Mouse (Mus musculus) neural tube, embryonic 11.5 days (tissue): ENCODE measurements around the gene 4833439L19Rik. TPM values are rescaled to one million over a fixed set of nuclear protein-coding genes. Genes with fewer than 3 reads are reported as not detected.

Experiments used
- ATAC-seq: fragments of 200-750 bp; cut with Nextera tagmentation; 2 replicates; pipeline ENCODE4 v1.8.0; 2017; ENCODE audit warnings: moderate number of reproducible peaks, mild to moderate bottlenecking, moderate TSS enrichment, moderate library complexity; ENCODE audit not compliant: insufficient read depth, low FRiP score, low TSS enrichment
- DNase-seq: peaks from one replicate; pipeline ENCODE4 v3.0.0-alpha.2; 2015; ENCODE audit warnings: low spot score
- H3K27ac ChIP-seq: fragments of 300-500 bp; sonication (generic); 2 replicates; pipeline ENCODE4 v1.5.1; 2014; ENCODE audit warnings: low read depth, mild to moderate bottlenecking, low read length
- H3K27me3 ChIP-seq: fragments of 300-500 bp; sonication (generic); 2 replicates; pipeline ENCODE4 v1.6.1; 2014; ENCODE audit warnings: mild to moderate bottlenecking, low read length, mixed read lengths; ENCODE audit not compliant: control insufficient read depth, insufficient read depth
- H3K36me3 ChIP-seq: fragments of 300-500 bp; sonication (generic); 2 replicates; pipeline ENCODE4 v1.6.1; 2014; ENCODE audit warnings: mild to moderate bottlenecking, low read length, moderate library complexity, mixed read lengths; ENCODE audit not compliant: control insufficient read depth, insufficient read depth
- H3K4me1 ChIP-seq: fragments of 300-500 bp; sonication (generic); 2 replicates; pipeline ENCODE4 v1.6.1; 2014; ENCODE audit warnings: low read length, mixed read lengths; ENCODE audit not compliant: control insufficient read depth, insufficient read depth
- H3K4me2 ChIP-seq: fragments of 300-500 bp; sonication (generic); 2 replicates; pipeline ENCODE4 v1.6.1; 2014; ENCODE audit warnings: low read depth, mild to moderate bottlenecking, moderate library complexity
- H3K4me3 ChIP-seq: fragments of 300-500 bp; sonication (generic); 2 replicates; pipeline ENCODE4 v1.5.1; 2014; ENCODE audit warnings: low read depth, low read length
- H3K9ac ChIP-seq: fragments of 300-500 bp; sonication (generic); 2 replicates; pipeline ENCODE4 v1.6.1; 2014; ENCODE audit warnings: mild to moderate bottlenecking, low read length
- H3K9me3 ChIP-seq: fragments of 300-500 bp; sonication (generic); 2 replicates; pipeline ENCODE4 v1.6.1; 2016; ENCODE audit warnings: low read length; ENCODE audit not compliant: control insufficient read depth
- WGBS: fragments of 180-500 bp; shearing (Covaris S2); extraction: QIAGEN DNeasy Blood & Tissue Kit; methylation state at CpG from one replicate; pipeline ENCODE4 v1.1.7; 2014; 5-methylcytosine and 5-hydroxymethylcytosine counted together
- polyA plus RNA-seq: library from polyadenylated mRNA; unstranded; fragments of >200 nt; fragmentation: Nextera tagmentation; extraction: Ambion mirVana; gene quantifications from 2 replicates; pipeline ENCODE4 v1.2.1, GENCODE M21; 2014

Gene 4833439L19Rik
- polyA plus RNA-seq, 1 experiment from 2014 or later: 284 TPM

GRCm38 (mm10) chr13:54605426-54605825, 40.2 kb upstream of the 4833439L19Rik start:
- Histone ChIP-seq H3K9ac (no peak overlapping the region), H3K4me2 (no peak overlapping the region), H3K27me3 (0 out of 2 replicates have a peak, but pooled peaks cover under 1% of the 10 kb centered on the region), H3K27ac (no peak overlapping the region), H3K9me3 (no peaks in the 10 kb centered on the region), H3K4me3 (no peak overlapping the region), H3K4me1 (no peaks in the 10 kb centered on the region; the same call in 1 of the 2 replicates), H3K36me3 (no peaks in the 10 kb centered on the region)
- no peak for DNase-seq
- ATAC-seq: no peak
- WGBS: 79% methylated on average over 5 of the region's 5 CpGs

- Histone ChIP-seq H3K9me3 (no peaks in the 10 kb centered on the region), H3K27ac (no peak overlapping the region), H3K27me3 (no peaks in the 10 kb centered on the region), H3K36me3 (no peaks in the 10 kb centered on the region), H3K4me2 (no peak overlapping the region), H3K4me3 (no peak overlapping the region), H3K4me1 (no peaks in the 10 kb centered on the region), H3K9ac (no peak overlapping the region)
- no peak for DNase-seq
- 61% methylated on average over 4 of the region's 4 CpGs for WGBS
- ATAC-seq: no peak
These were observed 39.0 kb upstream of the 4833439L19Rik start for GRCm38 (mm10) chr13:54604221-54604620.

GRCm38 (mm10) chr13:54603501-54603900, 38.3 kb upstream of the 4833439L19Rik start:
- no peaks in the 10 kb centered on the region for H3K4me1 ChIP-seq
- H3K27me3 ChIP-seq: no peaks in the 10 kb centered on the region
- no peak overlapping the region for H3K27ac ChIP-seq
- no peak overlapping the region for H3K9ac ChIP-seq
- DNase-seq (no peak), ATAC-seq (no peak)
- H3K4me2 ChIP-seq: no peak overlapping the region
- H3K36me3 ChIP-seq: no peaks in the 10 kb centered on the region
- H3K4me3 ChIP-seq: no peak overlapping the region
- no peaks in the 10 kb centered on the region for H3K9me3 ChIP-seq

- Histone ChIP-seq H3K27ac (no peak overlapping the region), H3K36me3 (no peaks in the 10 kb centered on the region), H3K4me2 (no peak overlapping the region), H3K4me1 (no peaks in the 10 kb centered on the region), H3K9ac (no peak overlapping the region), H3K9me3 (no peaks in the 10 kb centered on the region), H3K4me3 (no peak overlapping the region), H3K27me3 (no peaks in the 10 kb centered on the region)
- ATAC-seq: no peak
- 29% methylated on average over 3 of the region's 3 CpGs for WGBS
- no peak for DNase-seq
These were observed 37.4 kb upstream of the 4833439L19Rik start for GRCm38 (mm10) chr13:54602639-54603111.

GRCm38 (mm10) chr13:54598622-54599143, 33.4 kb upstream of the 4833439L19Rik start:
- WGBS: 88% methylated on average over 12 of the region's 12 CpGs
- Histone ChIP-seq H3K36me3 (no peaks in the 10 kb centered on the region), H3K4me1 (no peaks in the 10 kb centered on the region), H3K9me3 (no peaks in the 10 kb centered on the region), H3K9ac (no peak overlapping the region), H3K27ac (no peak overlapping the region), H3K4me2 (no peak overlapping the region), H3K4me3 (no peak overlapping the region), H3K27me3 (no peaks in the 10 kb centered on the region)
- no peak for DNase-seq
- ATAC-seq: no peak

GRCm38 (mm10) chr13:54596870-54597269, 31.6 kb upstream of the 4833439L19Rik start:
- no peak overlapping the region for H3K4me3 ChIP-seq
- DNase-seq (no peak), ATAC-seq (no peak)
- no peak overlapping the region for H3K4me2 ChIP-seq
- H3K36me3 ChIP-seq: no peaks in the 10 kb centered on the region
- H3K27ac ChIP-seq: no peak overlapping the region
- no peaks in the 10 kb centered on the region for H3K27me3 ChIP-seq
- H3K4me1 ChIP-seq: no peaks in the 10 kb centered on the region
- no peak overlapping the region for H3K9ac ChIP-seq
- WGBS: 72% methylated on average over 5 of the region's 5 CpGs
- no peaks in the 10 kb centered on the region for H3K9me3 ChIP-seq

- Histone ChIP-seq H3K27ac (no peak overlapping the region), H3K9me3 (no peaks in the 10 kb centered on the region), H3K4me2 (no peak overlapping the region), H3K36me3 (no peaks in the 10 kb centered on the region), H3K4me1 (no peaks in the 10 kb centered on the region), H3K9ac (no peak overlapping the region), H3K27me3 (no peaks in the 10 kb centered on the region), H3K4me3 (no peak overlapping the region)
- WGBS: 85% methylated on average over 8 of the region's 8 CpGs
- no peak for DNase-seq
- ATAC-seq: no peak
These were observed 31.0 kb upstream of the 4833439L19Rik start for GRCm38 (mm10) chr13:54596107-54596690.

- Histone ChIP-seq H3K27ac (no peak overlapping the region), H3K36me3 (no peaks in the 10 kb centered on the region), H3K9me3 (no peaks in the 10 kb centered on the region), H3K4me2 (no peak overlapping the region), H3K9ac (no peak overlapping the region), H3K4me3 (no peak overlapping the region), H3K27me3 (no peaks in the 10 kb centered on the region), H3K4me1 (peaks cover 5% of the 10 kb centered on the region; the same call in 1 of the 2 replicates)
- no peak for ATAC-seq
- 90% methylated on average over 11 of the region's 11 CpGs for WGBS
- DNase-seq: no peak
These were observed 28.4 kb upstream of the 4833439L19Rik start for GRCm38 (mm10) chr13:54593617-54594016.

- H3K4me3 ChIP-seq: no peak overlapping the region
- no peaks in the 10 kb centered on the region for H3K36me3 ChIP-seq
- DNase-seq (no peak), ATAC-seq (no peak)
- no peaks in the 10 kb centered on the region for H3K27me3 ChIP-seq
- no peak overlapping the region for H3K4me2 ChIP-seq
- H3K9ac ChIP-seq: no peak overlapping the region
- H3K27ac ChIP-seq: no peak overlapping the region
- 91% methylated on average over 8 of the region's 8 CpGs for WGBS
- H3K4me1 ChIP-seq: peaks cover 7% of the 10 kb centered on the region; the same call in 1 of the 2 replicates
- no peaks in the 10 kb centered on the region for H3K9me3 ChIP-seq
These were observed 26.6 kb upstream of the 4833439L19Rik start for GRCm38 (mm10) chr13:54591776-54592356.
